Mouse (Mus musculus) hindbrain, postnatal 0 days (tissue): ENCODE measurements at regions not wholly inside any gene's neighbourhood (a gene's known extent, or its start where the extent isn't known, plus 50 kb on each side); places are given as distances from the start of the nearest gene placed in this dataset.

Experiments used
- ATAC-seq: fragments of 200-750 bp; cut with Nextera tagmentation; 2 replicates; pipeline ENCODE4 v1.8.0; 2017; ENCODE audit warnings: mild to moderate bottlenecking, moderate TSS enrichment, moderate library complexity
- DNase-seq: peaks from one replicate; pipeline ENCODE4 v3.0.0-alpha.2; 2015; ENCODE audit warnings: low spot score
- H3K27ac ChIP-seq: fragments of 300-500 bp; sonication (generic); 2 replicates; pipeline ENCODE4 v1.5.1; 2014; ENCODE audit warnings: mild to moderate bottlenecking
- H3K27me3 ChIP-seq: fragments of 300-500 bp; sonication (generic); 2 replicates; pipeline ENCODE4 v1.6.1; 2014; ENCODE audit warnings: low read length, mixed read lengths; ENCODE audit not compliant: insufficient read depth
- H3K36me3 ChIP-seq: fragments of 300-500 bp; sonication (generic); 2 replicates; pipeline ENCODE4 v1.6.1; 2014; ENCODE audit warnings: low read length, mixed read lengths; ENCODE audit not compliant: insufficient read depth
- H3K4me1 ChIP-seq: fragments of 300-500 bp; sonication (generic); 2 replicates; pipeline ENCODE4 v1.6.1; 2014; ENCODE audit warnings: antibody characterized with exemption, low read length, mixed read lengths; ENCODE audit not compliant: insufficient read depth
- H3K4me2 ChIP-seq: fragments of 300-500 bp; sonication (generic); 2 replicates; pipeline ENCODE4 v1.6.1; 2014; ENCODE audit warnings: low read depth, mild to moderate bottlenecking, low read length, moderate library complexity, mixed read lengths
- H3K4me3 ChIP-seq: fragments of 300-500 bp; sonication (generic); 2 replicates; pipeline ENCODE4 v1.5.1; 2014; ENCODE audit warnings: low read length
- H3K9ac ChIP-seq: fragments of 300-500 bp; sonication (generic); replicated peaks from 2 replicates; pipeline ENCODE4 v1.6.1; 2014; ENCODE audit warnings: mild to moderate bottlenecking, low read length, moderate library complexity, mixed read lengths
- H3K9me3 ChIP-seq: fragments of 300-500 bp; sonication (generic); 2 replicates; pipeline ENCODE4 v1.6.1; 2016; ENCODE audit warnings: low read length, mixed read lengths
- CTCF ChIP-seq: IDR thresholded peaks from 2 replicates; pipeline ENCODE4 v1.5.1; 2016; ENCODE audit warnings: antibody characterized with exemption, control low read depth, low read depth
- whole genome bisulfite sequencing: fragments of 180-500 bp; shearing (Covaris S2); extraction: QIAGEN DNeasy Blood & Tissue Kit; methylation state at CpG from one replicate; pipeline ENCODE4 v1.1.7; 2014; 5-methylcytosine and 5-hydroxymethylcytosine counted together

GRCm38 (mm10) chr16:54770871-54771270 lies 526.9 kb downstream of the Zpld1 start:
- DNase-seq (peak; percentile 9), ATAC-seq (no peak)
- Histone ChIP-seq H3K4me2 (no peak overlapping the region), H3K9ac (no peak overlapping the region), H3K36me3 (no peaks in the 10 kb centered on the region), H3K27ac (no peak overlapping the region), H3K4me1 (no peaks in the 10 kb centered on the region), H3K27me3 (no peaks in the 10 kb centered on the region), H3K9me3 (no peaks in the 10 kb centered on the region), H3K4me3 (no peak overlapping the region)
- TF ChIP-seq CTCF, result no peak
- 68% methylated on average over 4 of the region's 4 CpGs for WGBS

GRCm38 (mm10) chr16:54744188-54744587 lies 553.6 kb downstream of the Zpld1 start:
- ATAC-seq, result no peak
- TF ChIP-seq CTCF, result no peak
- Histone ChIP-seq H3K4me3 (no peak overlapping the region), H3K9ac (no peak overlapping the region), H3K4me2 (no peak overlapping the region), H3K9me3 (no peaks in the 10 kb centered on the region), H3K4me1 (no peaks in the 10 kb centered on the region), H3K36me3 (no peaks in the 10 kb centered on the region), H3K27me3 (no peaks in the 10 kb centered on the region), H3K27ac (no peak overlapping the region)
- 83% methylated on average over 1 of the region's 1 CpGs for WGBS
- no peak for DNase-seq

- Histone ChIP-seq H3K27me3 (no peaks in the 10 kb centered on the region), H3K4me2 (no peak overlapping the region), H3K27ac (no peak overlapping the region), H3K9ac (no peak overlapping the region), H3K4me1 (no peaks in the 10 kb centered on the region), H3K9me3 (no peaks in the 10 kb centered on the region), H3K36me3 (no peaks in the 10 kb centered on the region), H3K4me3 (no peak overlapping the region)
- DNase-seq, result no peak
- no peak for ATAC-seq
- no peak for TF ChIP-seq CTCF
- WGBS, result 81% methylated on average over 2 of the region's 2 CpGs
These were observed 564.3 kb downstream of the Zpld1 start for GRCm38 (mm10) chr16:54733516-54733915.

- H3K27me3 ChIP-seq, result no peaks in the 10 kb centered on the region
- H3K9ac ChIP-seq, result no peak overlapping the region
- DNase-seq, result no peak
- TF ChIP-seq CTCF, result no peak
- H3K27ac ChIP-seq, result no peak overlapping the region
- no peak for ATAC-seq
- no peaks in the 10 kb centered on the region for H3K36me3 ChIP-seq
- no peaks in the 10 kb centered on the region for H3K4me1 ChIP-seq
- H3K9me3 ChIP-seq, result no peaks in the 10 kb centered on the region
- WGBS, result 87% methylated on average over 3 of the region's 3 CpGs
- no peak overlapping the region for H3K4me3 ChIP-seq
- H3K4me2 ChIP-seq, result no peak overlapping the region
These were observed 589.9 kb downstream of the Zpld1 start for GRCm38 (mm10) chr16:54707880-54708279.

- no peak overlapping the region for H3K4me2 ChIP-seq
- DNase-seq (no peak), ATAC-seq (no peak)
- no peak for TF ChIP-seq CTCF
- H3K27me3 ChIP-seq, result no peaks in the 10 kb centered on the region
- WGBS, result 25% methylated on average over 4 of the region's 4 CpGs
- no peak overlapping the region for H3K4me3 ChIP-seq
- no peak overlapping the region for H3K27ac ChIP-seq
- H3K36me3 ChIP-seq, result no peaks in the 10 kb centered on the region
- H3K9me3 ChIP-seq, result peaks cover 3% of the 10 kb centered on the region; the same call in 1 of the 2 replicates
- H3K9ac ChIP-seq, result no peak overlapping the region
- no peaks in the 10 kb centered on the region for H3K4me1 ChIP-seq
These were observed 615.0 kb downstream of the Zpld1 start for GRCm38 (mm10) chr16:54682815-54683214.

- H3K27ac ChIP-seq, result no peak overlapping the region
- 77% methylated on average over 7 of the region's 7 CpGs for WGBS
- DNase-seq (no peak), ATAC-seq (no peak)
- H3K4me3 ChIP-seq, result no peak overlapping the region
- no peak overlapping the region for H3K4me2 ChIP-seq
- no peak for TF ChIP-seq CTCF
- no peaks in the 10 kb centered on the region for H3K27me3 ChIP-seq
- H3K9ac ChIP-seq, result no peak overlapping the region
- no peaks in the 10 kb centered on the region for H3K9me3 ChIP-seq
- no peaks in the 10 kb centered on the region for H3K4me1 ChIP-seq
- H3K36me3 ChIP-seq, result no peaks in the 10 kb centered on the region
These were observed 648.9 kb downstream of the Zpld1 start for GRCm38 (mm10) chr16:54648728-54649525.

- Histone ChIP-seq H3K4me2 (no peak overlapping the region), H3K4me3 (no peak overlapping the region), H3K9me3 (no peaks in the 10 kb centered on the region), H3K4me1 (no peaks in the 10 kb centered on the region), H3K27me3 (no peaks in the 10 kb centered on the region), H3K9ac (no peak overlapping the region), H3K27ac (no peak overlapping the region), H3K36me3 (no peaks in the 10 kb centered on the region)
- 63% methylated on average over 2 of the region's 2 CpGs for WGBS
- DNase-seq (no peak), ATAC-seq (no peak)
- TF ChIP-seq CTCF, result no peak
These were observed 650.0 kb downstream of the Zpld1 start for GRCm38 (mm10) chr16:54647821-54648220.
